Mouse (Mus musculus) CD4-positive, CD25-positive, alpha-beta regulatory T cell, adult 2 months (primary cell): ENCODE measurements around the gene Dnajc17.

ENCODE experiments used
- DNase-seq: peaks from one replicate; pipeline ENCODE4 v3.0.0-alpha.2; 2012; ENCODE audit warnings: low read depth, low spot score

Gene Dnajc17

DNA sequence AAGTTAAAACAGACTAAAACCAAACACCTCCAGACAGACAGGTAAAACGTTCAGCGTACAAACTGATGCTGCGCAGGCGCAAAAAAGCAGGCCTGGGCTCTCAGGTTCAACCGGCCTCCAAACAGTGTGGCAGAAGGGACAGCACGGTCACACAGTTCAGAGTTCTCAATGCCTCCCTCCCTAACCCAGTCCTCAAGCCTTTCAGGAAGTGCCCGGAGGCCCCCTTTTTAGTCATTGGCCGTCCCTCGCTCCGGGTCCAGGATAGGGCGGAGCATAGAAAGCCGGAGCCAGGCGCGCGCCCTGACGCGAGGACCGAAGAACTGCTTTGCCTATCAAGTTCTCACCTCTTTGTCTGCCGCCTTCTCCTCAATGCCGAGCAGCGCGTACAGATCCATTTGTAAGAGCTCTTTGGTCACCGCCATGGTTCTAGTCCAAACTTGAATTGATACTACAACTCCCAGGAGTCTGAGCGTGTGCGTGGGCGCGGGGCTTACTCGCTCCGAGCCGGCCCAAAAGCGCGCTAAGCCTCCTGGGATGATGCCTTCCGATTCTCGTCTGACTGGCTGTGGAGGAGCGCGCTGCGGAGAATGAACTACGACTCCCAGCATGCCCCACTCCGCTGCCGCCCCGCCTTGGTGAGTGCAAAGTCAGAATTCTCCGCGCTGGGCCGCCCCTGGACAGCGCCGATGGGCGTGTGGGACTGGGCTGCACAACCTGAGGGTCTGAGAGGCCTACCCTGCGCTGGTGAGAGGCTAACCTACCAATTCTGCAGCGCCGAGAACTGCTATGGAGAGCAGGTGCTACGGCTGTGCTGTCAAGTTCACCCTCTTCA lies at the start of gene Dnajc17, which contains the start of gene Zfyve19:
Dnajc17 (minus strand) TSS at position 452 of the 832 bp plus-strand sequence.
Zfyve19 (plus strand) TSS at position 274 of the 832 bp plus-strand sequence.
- DNase-seq: peak; percentile 97

DNA sequence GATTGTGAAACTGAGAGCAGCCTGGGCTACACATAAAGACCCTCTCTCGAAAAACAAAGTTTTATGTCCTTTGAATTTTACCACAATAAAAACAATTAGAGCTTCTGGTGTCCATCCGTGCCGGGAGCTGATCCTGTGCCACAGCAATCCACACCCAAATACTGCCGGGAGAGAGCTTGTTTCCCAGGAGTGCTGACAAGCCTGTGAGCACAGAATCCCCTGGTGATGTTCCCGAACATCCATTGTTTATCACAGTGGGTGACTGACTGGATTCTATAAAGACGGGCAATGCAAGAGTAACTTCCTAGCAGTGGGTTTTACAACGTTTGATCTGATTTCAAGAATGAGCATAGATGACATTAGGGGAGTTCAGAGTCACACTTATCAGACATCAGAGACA lies 46.4 kb upstream of the Dnajc17 start:
- no peak for DNase-seq

DNA sequence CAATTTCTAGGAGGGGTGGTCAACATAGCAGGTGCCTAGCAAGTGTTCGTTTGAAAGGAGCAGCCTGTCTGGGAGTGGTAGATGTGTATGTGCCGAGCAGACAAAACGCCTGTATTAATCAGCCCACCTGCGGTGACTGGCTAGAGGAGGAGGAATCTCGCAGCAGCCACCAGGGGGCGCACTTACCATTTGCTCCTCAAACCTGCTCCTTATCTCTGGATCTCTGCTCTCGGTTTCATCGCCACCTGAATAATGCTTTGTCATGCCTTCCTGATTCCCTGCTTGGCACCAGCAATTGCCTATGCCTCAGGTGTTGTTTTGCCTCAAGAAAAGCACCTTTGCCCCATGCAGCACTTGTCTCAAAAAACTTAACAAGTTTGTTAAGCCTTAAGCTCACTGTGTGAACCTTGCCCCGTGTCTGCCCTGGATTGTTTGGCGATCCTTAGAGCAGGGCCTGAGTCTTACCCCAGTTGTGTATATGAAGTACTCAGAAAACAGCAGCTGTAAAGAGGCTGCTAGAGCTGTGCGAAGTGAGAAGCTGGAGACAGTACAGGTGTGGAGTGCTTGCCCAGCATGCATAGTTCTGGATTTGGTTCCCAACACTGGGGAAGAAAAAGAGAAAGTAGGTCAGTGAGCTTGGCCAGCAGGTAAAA lies 42.4 kb upstream of the Dnajc17 start:
- peak; percentile 93 for DNase-seq

DNA sequence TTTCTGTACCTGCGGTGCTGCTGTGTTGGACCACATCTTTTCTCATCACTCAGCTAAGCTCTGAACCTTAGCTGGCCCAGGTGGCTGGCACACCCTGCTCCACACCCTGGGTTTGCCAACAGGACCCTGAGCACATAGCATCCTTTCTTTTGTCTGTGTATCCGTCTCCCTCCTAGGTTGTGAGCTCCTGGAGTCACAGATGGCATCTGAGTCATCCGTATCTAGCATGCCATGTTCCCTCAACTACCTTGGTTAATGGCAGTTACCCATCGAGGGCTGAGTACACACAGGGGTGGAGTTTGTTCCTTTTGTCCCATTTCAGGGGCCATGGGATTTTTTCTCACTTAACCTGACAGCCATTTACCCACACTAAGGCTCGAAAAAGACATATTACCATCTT lies 41.8 kb upstream of the Dnajc17 start:
- no peak for DNase-seq

DNA sequence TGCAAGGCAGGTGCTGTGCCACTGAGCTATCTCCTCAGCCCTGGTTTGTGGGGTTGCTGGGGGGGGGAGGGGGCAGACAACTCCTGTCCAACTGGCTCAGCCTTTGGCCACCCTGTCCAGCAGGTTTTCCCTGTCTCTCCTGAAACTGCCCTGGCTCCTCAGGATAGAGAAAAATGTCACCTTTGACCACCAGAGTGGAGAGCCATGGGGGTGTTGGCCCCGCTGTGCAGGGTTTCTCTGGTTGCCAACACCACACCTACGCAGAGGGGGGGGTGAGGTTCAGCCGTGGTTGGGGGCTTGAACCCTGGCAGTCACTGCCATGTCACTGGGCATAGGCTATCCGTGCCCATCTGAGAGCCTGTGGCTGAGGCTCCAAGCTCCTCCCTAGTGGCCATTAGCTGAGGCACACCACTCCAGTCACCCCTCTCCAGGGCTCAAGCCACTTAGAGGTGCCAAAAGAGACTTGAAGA lies 41.0 kb upstream of the Dnajc17 start:
- DNase-seq: no peak

DNA sequence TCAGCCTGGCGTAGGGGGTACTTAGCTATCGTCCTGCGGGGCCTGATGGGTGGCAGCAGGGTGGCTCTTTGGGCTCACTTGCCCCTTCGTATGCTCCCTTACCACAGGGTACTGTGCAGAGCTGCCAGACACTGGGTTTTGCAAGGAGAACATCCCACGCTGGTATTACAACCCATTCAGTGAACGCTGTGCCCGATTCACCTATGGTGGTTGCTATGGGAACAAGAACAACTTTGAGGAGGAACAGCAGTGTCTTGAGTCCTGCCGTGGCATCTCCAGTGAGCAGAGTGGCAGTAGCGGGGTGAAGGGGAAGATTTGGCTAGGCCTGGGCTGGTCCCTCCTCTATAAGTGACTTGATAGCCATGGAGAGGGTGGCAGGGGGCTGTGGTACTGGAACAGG lies 39.3 kb upstream of the Dnajc17 start:
- DNase-seq: no peak

DNA sequence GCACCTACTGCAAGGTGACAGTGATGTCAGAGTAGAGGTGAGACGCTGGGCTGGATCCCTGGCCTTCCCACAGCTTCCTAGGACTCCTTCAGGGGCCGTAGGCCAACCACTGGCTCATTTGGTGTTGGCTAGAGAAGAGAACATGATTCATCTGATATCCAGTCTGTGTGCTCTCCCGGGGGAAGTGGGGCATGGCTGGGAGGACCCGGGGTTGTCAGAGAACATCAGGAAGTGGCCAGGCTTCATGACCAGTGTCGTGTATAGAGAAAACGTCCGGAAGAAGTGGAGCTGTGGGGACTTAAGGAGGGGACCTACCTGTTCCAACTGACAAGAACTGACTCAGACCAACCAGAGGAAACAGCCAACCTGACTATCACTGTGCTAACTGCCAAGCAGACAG lies 36.7 kb upstream of the Dnajc17 start:
- no peak for DNase-seq

DNA sequence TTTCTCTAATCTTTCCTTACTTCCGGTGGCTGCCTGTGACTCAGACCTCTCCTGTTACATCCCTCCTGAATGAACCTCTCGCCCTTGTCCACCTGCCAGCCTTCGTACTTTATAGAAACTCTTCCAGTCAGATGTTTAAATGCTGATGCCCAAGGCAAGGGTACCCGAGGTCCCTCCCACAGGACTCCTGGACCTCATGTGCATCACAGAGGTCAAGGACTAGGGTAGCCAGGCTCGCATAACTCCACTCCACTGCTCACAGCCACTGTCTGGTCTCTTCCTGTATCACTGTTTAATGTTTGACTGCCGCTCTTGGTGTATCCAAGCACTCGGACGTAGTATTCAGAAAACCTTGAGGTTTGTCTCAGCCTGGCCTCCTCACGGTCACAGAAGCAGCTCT lies 34.0 kb upstream of the Dnajc17 start:
- DNase-seq: no peak

DNA sequence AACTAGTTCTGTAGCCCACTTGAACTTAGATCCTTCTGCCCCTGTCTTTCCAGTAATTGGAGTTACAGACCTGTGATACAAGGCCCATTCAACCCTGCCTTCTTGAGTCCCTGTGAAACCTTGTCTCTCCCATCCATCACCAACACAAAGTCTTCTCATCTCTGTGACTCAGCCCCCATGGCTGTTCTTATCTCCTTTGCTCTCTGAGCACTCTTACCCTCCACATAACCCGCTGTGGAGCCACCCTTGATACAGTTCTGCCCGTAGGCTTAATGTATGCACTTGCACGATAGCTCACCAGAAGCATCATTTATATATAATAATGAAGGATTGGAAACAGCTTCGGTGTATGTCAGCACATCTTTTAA lies 32.2 kb upstream of the Dnajc17 start:
- DNase-seq: no peak

DNA sequence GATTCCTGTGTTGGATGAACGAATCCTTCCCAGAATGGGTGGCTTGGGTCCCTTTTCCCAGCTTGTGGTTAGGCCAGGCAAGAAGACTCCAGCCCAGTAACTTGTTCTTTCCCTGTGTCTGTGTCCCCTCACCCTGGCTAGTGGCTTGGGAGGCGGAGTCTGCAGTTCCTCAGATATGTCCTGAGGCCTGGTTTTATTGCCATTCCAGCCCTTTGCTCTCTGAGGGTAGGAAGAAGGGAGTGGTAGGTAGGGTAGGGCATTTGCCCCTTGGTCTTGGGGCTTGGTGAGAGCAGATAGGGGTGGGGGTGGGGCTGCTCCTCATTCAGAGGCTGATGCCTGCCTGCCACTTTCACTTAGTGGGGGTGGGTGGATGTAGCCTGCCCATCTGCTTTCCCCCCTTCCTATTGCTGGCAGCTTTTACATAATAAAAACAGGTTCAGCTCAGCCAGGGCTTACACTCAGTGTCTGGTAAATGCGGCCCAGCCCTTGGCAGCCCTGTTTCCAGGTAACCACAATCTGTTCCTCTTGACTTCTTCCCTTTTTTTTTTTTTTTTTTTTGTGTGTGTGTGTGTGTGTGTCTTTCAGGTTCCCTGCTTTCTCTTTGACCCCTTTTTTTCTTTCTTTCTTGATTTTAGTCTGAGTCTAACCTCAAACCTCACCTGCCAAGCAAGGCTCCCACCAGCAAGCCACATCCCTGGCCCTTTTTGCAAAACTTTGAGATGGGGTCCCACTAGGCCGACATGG lies 31.7 kb upstream of the Dnajc17 start:
- DNase-seq: no peak

DNA sequence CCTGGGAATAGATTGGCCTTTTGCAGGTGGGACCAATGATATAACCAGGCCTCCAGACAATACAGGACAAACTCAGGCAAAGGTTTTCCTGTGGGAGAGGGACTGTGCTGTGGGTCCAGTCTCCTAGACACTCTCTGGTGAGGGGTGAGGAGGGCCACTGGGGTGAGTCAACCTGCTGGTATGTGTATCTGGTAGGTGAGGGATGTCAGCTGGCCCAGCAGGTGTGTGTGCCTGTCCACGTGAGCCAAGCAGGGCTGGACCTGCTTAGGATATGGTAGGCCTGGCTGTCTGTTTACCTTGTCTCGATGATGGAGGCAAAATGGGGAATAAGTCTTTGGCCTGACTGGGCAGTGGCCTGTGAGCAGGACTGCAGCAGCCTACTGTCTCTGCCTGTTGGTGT lies 30.1 kb upstream of the Dnajc17 start:
- DNase-seq: no peak

DNA sequence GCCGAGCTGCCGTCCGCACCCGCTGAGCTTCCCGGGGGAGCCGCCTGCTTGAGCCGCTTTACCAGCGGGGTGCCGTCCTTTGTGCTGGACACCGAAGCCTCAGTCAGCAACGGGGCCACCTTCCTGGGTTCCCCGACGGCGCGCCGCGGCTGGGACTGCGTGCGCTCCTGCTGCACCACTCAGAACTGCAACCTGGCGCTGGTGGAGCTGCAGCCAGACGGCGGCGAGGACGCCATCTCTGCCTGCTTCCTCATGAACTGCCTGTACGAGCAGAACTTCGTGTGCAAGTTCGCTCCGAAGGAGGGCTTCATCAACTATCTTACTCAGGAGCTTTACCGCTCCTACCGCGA lies 29.3 kb upstream of the Dnajc17 start:
- DNase-seq: peak; percentile 13

DNA sequence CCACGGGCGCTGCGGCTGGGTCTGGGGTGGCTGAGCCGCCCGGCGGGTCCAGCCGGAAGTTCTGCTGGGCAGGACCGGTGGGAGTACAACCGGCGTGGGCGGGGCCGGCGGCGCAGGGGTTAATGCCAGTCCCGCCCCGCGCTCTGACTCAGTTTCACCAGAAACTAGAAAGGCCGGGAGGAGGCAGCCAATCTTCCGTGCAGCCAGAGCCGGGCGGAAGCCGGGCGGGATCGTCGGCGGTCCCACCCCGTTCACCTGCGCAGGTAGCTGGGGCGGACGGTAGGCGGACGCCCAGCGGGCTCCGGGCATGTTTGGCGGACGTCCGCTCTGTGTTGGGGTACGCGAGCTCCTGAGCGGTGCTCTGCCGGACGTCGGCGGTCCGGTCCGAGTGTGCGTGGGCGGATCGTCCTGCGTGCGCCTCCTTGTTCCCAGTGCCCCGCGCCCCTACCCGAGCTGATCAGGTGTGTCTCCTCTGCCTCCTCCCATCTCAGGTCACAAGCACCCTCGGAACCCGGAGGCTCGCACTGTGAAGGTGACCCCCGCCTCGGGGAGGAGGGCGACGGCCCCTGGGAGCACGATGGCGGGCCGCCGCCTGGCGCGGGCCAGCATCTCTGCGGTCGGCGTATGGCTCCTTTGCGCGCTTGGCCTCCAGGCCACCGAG lies 28.7 kb upstream of the Dnajc17 start, which contains the start of gene Spint1:
Spint1 (plus strand) TSS at position 153 of the 661 bp plus-strand sequence.
- DNase-seq: peak; percentile 22

DNA sequence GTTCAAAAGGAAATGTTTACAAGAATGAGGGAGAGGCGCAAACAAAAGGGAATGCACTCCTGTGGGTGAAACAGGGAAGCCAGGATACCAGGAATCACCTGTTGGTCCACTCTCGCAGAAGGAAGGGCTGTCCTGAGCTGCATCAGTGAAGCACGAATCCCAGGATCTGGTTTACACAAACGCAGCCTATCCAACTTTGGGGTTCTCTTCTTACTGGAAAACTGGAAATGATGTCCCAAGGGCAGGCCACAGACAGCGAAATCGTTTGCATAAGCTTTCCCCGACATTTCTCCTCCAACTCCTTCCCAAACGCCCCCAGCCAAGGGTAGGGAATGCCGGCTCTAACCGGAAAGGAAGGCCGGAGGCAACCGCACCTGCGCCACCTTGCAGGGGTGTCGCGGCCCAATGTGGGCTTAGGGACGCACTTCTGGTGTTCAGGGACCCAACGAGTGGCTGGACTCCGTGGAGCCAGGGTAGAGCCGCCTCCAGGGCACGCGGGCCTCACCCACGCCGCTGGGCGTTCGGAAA lies 28.2 kb upstream of the Dnajc17 start:
- no peak for DNase-seq

DNA sequence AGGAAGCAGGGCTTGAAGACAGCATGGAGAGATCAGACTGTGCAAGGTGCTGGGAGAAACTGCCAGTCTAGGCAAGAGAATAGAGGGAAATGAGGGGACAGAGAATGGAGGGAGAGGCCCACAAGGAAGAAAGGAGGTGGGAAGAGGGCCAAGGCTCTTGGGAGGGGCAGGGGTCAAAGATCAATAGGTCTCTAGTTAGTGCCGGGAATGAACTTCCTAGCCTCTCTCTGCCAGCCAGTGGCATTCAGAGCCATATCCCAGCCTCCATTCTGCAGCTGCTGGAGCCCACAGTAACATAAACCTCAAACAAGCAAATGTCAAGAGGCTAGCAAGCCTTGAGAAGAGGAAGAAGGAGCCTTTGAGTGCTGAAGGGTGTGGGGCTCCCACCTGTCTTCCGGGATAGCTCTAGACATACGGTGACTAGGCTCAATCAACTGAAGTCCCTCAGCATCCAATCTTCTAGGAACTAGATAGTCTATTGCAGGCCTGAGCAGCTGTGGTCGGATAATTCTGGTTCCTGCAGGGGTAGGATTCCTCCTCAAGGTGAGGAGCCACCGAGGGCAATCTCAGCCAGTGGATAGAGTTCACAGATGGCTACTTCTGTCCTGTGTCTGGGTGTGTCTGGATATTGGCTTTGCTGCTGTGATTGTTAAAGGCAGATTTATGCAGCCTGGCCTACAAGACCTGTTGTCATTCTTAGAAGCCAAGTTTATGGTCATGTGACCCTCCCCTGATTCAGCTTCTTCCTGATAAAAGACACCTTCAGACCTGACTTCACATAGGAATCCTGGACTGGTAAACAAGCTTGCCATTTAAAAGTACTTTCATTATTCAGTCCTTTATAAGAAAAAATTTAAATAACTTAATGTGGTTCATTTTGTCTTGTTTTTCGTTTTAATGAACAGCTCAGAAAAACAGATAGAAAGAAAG lies 21.4 kb upstream of the Dnajc17 start, which contains the start of gene Ppp1r14d:
Ppp1r14d (minus strand) TSS at position 132 of the 930 bp plus-strand sequence.
- no peak for DNase-seq

DNA sequence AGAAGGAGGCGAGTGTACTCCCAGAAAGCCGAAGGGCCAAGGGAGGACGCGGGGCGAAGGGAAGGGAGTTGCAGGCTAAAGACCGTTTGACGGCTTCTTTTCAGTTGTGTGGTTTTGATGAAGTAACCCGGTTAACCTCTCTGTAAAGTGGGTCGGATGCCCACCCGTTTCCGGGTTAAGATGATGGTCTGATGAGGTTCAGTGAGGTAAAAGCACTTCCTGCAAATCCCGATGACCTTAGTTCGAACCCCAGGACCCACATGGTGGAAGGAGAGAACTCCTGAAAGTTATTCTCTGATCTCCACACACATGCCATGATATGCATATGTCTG lies 547 bp upstream of the Dnajc17 start:
- DNase-seq: no peak

DNA sequence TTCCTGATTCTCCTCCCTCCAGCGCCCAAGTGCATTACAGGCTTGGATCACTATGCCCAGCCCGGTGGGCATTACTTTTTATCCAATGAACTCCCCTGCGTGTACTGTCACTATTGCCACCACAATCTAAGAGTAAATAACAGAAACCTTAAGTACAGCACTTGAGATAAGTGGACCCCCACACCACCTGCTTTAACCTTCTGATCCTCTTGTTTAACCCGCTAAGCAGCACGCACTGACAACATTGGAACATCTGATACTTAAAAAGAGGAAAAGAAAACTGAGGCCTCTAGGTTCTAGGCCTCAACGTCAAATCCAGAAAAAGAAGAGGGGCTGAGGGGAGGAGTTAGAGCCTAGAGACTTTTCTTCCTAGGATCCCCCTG lies 643 bp downstream of the Dnajc17 start:
- DNase-seq: no peak

DNA sequence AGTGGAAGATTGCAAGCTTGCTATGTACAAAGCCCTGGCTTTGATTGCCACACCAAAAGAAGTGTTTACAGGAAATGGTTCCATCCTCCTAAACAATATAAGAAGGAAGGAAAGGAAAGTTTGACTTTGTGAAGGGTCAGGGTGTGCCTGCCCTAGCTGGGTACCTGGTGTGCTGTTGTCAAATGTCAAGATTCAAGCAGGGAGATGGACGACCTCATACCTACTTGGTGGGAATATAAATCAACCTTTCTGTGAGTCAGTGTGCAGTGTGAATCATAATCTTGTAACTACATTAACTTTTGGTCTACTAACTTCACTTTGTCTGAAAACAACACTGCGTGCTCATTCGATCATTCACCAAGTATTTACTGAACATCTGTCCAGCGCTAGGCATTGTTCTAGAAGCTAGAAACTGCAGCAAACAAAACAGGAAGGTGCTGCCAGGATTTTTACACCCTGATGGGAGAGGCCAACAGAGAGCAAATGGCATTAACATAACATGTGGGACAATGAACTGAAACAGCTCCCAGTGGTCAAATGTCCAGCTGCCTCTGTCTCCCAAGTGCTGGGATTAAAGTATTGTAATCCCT lies 4.6 kb downstream of the Dnajc17 start:
- DNase-seq: no peak

DNA sequence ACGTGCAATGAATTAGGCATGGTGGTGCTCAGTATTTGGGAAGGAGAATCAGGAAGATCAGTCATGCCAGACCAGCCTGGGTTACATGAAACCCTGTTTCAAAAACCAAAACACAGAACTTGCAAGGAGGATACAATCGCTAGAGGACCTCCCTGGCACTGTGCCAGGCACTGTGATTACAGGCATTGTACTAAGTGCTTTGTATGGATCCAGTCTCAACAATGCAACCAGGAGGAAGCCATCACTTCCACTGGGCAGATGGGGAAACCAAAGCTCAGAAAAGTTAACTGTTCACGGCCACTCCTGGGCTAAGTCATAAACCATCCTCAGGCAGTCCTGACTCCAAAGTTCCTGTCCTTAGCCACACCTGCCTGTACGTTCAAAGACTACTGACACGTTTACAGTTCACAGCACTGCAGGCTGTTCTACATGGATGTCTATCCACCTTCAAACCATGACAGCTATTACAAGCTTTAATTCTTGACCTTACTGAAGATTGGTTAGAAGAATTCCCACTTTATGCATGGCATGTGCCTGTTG lies 5.6 kb downstream of the Dnajc17 start:
- no peak for DNase-seq

DNA sequence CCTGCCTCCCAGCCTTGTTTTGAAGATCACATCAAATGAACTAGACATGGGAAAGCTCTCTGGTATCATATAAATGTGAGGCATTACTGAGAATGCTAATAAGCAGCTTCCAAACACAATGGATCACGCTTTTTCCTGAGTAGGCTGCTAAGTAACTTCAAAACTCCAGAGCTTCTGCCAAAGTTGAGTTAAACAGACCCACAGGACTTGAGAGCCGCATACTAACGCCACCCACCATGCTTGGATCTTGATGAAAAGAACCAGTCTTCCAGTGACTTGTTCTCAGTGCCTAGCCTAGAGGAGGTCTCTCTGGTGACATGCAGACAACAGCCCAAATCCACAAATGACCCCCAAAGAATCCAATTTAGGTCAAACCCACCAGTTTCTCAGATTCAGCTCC lies 9.7 kb downstream of the Dnajc17 start:
- no peak for DNase-seq
